Comparison of ENCODE assay signal across 14 mouse cellular contexts in genomic region chr1:137650082-137650481, GRCm38 (mm10).
DNase-seq lines count a peak whose midpoint lies in the region; ATAC-seq lines count a peak whose summit lies in the region.
"Had no signal": no experiment of that assay in that cellular context is flagged by ENCODE, and none has a peak within 500 bp of the region (broad histone marks: within the 10 kb centered on the region; RNA-seq: fewer than 3 reads in every experiment).

No protein-coding gene starts in this region.

- no peak overlapping the region for H3K9ac ChIP-seq in kidney, embryonic 15.5 days
- 0 out of 2 replicates have a peak overlapping the region, but pooled peaks have one; percentile 12 for H3K9ac ChIP-seq in limb, embryonic 11.5 days (ENCODE audit: low read length)
- H3K9ac ChIP-seq: hindbrain, embryonic 13.5 days; midbrain, embryonic 13.5 days had no signal

- H3K27ac ChIP-seq in kidney, embryonic 15.5 days: peak overlapping the region; percentile 63; the same call in 1 of the 2 replicates
- H3K27ac ChIP-seq in embryonic facial prominence, embryonic 10.5 days (replicated peaks): no peak overlapping the region; the same call in 1 of the 2 replicates
- peak overlapping the region; percentile 64; the same call in 1 of the 2 replicates for H3K27ac ChIP-seq in limb, embryonic 11.5 days (replicated peaks; ENCODE audit: low read depth, low read length)
- H3K27ac ChIP-seq: hindbrain, embryonic 13.5 days; midbrain, embryonic 13.5 days had no signal

- DNase-seq in adrenal gland, postnatal 14 days: peak; percentile 6
- no peak for DNase-seq in adrenal gland, postnatal 10 days
- no peak for DNase-seq in kidney, adult 18-20 months
- peak; percentile 49 for DNase-seq in embryonic facial prominence, embryonic 10.5 days (ENCODE audit: low spot score)
- peak; percentile 63 for DNase-seq in limb, embryonic 11.5 days (ENCODE audit: low spot score)
- no peak for DNase-seq in cerebellum, adult 11 months
- no peak for DNase-seq in neural tube, embryonic 10.5 days (ENCODE audit: extremely low spot score, low spot score)
- DNase-seq: cerebellum, adult 2 months; embryo, embryonic 11 days; lung, adult 18-20 months; right cerebral cortex, postnatal 25 days had no signal

- 3% methylated on average over 2 of the region's 2 CpGs for WGBS in kidney, embryonic 15.5 days
- WGBS in embryonic facial prominence, embryonic 10.5 days: 25% methylated on average over 2 of the region's 2 CpGs
- WGBS in limb, embryonic 11.5 days: 9% methylated on average over 2 of the region's 2 CpGs

- H3K4me1 ChIP-seq in kidney, embryonic 15.5 days: peaks cover 11% of the 10 kb centered on the region
- peaks cover 15% of the 10 kb centered on the region for H3K4me1 ChIP-seq in embryonic facial prominence, embryonic 10.5 days
- peaks cover 10% of the 10 kb centered on the region for H3K4me1 ChIP-seq in limb, embryonic 11.5 days (ENCODE audit: control insufficient read depth, insufficient read depth, low read length)

- H3K4me3 ChIP-seq in kidney, embryonic 15.5 days (replicated peaks): no peak overlapping the region
- H3K4me3 ChIP-seq in embryonic facial prominence, embryonic 10.5 days: no peak overlapping the region
- H3K4me3 ChIP-seq in limb, embryonic 11.5 days (ENCODE audit: low read depth, low read length): no peak overlapping the region
- H3K4me3 ChIP-seq: hindbrain, embryonic 13.5 days; midbrain, embryonic 13.5 days had no signal

- no peaks in the 10 kb centered on the region for H3K36me3 ChIP-seq in kidney, embryonic 15.5 days
- H3K36me3 ChIP-seq in embryonic facial prominence, embryonic 10.5 days (replicated peaks): no peaks in the 10 kb centered on the region
- no peaks in the 10 kb centered on the region for H3K36me3 ChIP-seq in limb, embryonic 11.5 days (ENCODE audit: control insufficient read depth, insufficient read depth, low read length)
- H3K36me3 ChIP-seq: hindbrain, embryonic 13.5 days; midbrain, embryonic 13.5 days had no signal

- no peak overlapping the region for H3K4me2 ChIP-seq in kidney, embryonic 15.5 days
- no peak overlapping the region for H3K4me2 ChIP-seq in limb, embryonic 11.5 days (ENCODE audit: low read depth, severe bottlenecking)
- H3K4me2 ChIP-seq: hindbrain, embryonic 13.5 days; midbrain, embryonic 13.5 days had no signal

- no peaks in the 10 kb centered on the region for H3K9me3 ChIP-seq in kidney, embryonic 15.5 days (replicated peaks)
- H3K9me3 ChIP-seq in embryonic facial prominence, embryonic 10.5 days: no peaks in the 10 kb centered on the region
- H3K9me3 ChIP-seq in limb, embryonic 11.5 days (ENCODE audit: control insufficient read depth, low read length): no peaks in the 10 kb centered on the region
- H3K9me3 ChIP-seq: hindbrain, embryonic 13.5 days; midbrain, embryonic 13.5 days had no signal

- peak; percentile 58; the same call in 1 of the 2 replicates for ATAC-seq in kidney, embryonic 15.5 days (replicated peaks; ENCODE audit: low FRiP score)
- peak; percentile 72; the same call in 1 of the 2 replicates for ATAC-seq in limb, embryonic 11.5 days (ENCODE audit: insufficient number of reproducible peaks, low FRiP score, low TSS enrichment, low read depth)
- ATAC-seq: midbrain, embryonic 13.5 days had no signal

- no peaks in the 10 kb centered on the region for H3K27me3 ChIP-seq in kidney, embryonic 15.5 days
- no peaks in the 10 kb centered on the region for H3K27me3 ChIP-seq in embryonic facial prominence, embryonic 10.5 days (replicated peaks; ENCODE audit: low read depth, poor library complexity, severe bottlenecking)
- H3K27me3 ChIP-seq in limb, embryonic 11.5 days (ENCODE audit: control insufficient read depth, insufficient read depth, low read length): no peaks in the 10 kb centered on the region
- H3K27me3 ChIP-seq: hindbrain, embryonic 13.5 days; midbrain, embryonic 13.5 days had no signal

Comparison
In these comparisons a context has a peak if more than half of its experiments do, and no peak if none do; other contexts are left out.
1. DNase-seq: peak in adrenal gland, postnatal 14 days (single experiment), embryonic facial prominence, embryonic 10.5 days (single experiment) and limb, embryonic 11.5 days (single experiment); none in adrenal gland, postnatal 10 days (single experiment), kidney, adult 18-20 months (single experiment), cerebellum, adult 11 months (single experiment) and neural tube, embryonic 10.5 days (single experiment).